Mouse (Mus musculus): ENCODE results near the gene Gm14214. TPM values are rescaled to one million over a fixed set of nuclear protein-coding genes. Genes with fewer than 3 reads are reported as not detected.

Gm14214 gene
- total and polyA plus RNA-seq, 3 experiments = 0.17 TPM; not detected in 2

- Histone ChIP-seq H3K36me3 (ENCODE audit: control insufficient read depth in 1 of 2, insufficient read depth in 2 of 2, low read length in 2 of 2) (peaks cover 3 to 29% of the 10 kb centered on the region in 2 experiments), H3K4me1 (ENCODE audit: control insufficient read depth in 1 of 2, insufficient read depth in 2 of 2, low read length in 2 of 2) (peaks cover 16 to 20% of the 10 kb centered on the region in 2 experiments), H3K79me2 (ENCODE audit: control insufficient read depth, insufficient read depth, low read length, poor library complexity) (peaks cover 71% of the 10 kb centered on the region), H3K27ac (ENCODE audit: control insufficient read depth, low read depth, low read length) (no peak overlapping the region), H3K9ac (ENCODE audit: control insufficient read depth, low read depth, low read length, poor library complexity, severe bottlenecking) (no peak overlapping the region), H3K27me3 (ENCODE audit: control insufficient read depth in 1 of 2, insufficient read depth in 2 of 2, low read length in 2 of 2) (no peaks in the 10 kb centered on the region), H3K4me3 (ENCODE audit: control insufficient read depth in 1 of 2, insufficient read depth in 1 of 2, low read depth in 2 of 2, low read length in 2 of 2) (no peak overlapping the region), H3K9me3 (replicated peaks; ENCODE audit: insufficient read depth, low read length) (no peaks in the 10 kb centered on the region)
- TF ChIP-seq TBP (IDR thresholded peaks at IDR 0.05; ENCODE audit: low read depth, low read length) (no peak), MYB (IDR thresholded peaks at IDR 0.05; ENCODE audit: low read depth, low read length) (no peak), MEF2A (IDR thresholded peaks at IDR 0.05; ENCODE audit: extremely low read depth, insufficient replicate concordance, low read depth, low read length, poor library complexity, severe bottlenecking) (no peak), JUND (IDR thresholded peaks at IDR 0.05; ENCODE audit: low read depth, low read length) (no peak), SMC3 (IDR thresholded peaks at IDR 0.05; ENCODE audit: low read depth, low read length) (no peak), CHD1 (IDR thresholded peaks at IDR 0.05; ENCODE audit: low read depth, low read length) (no peak), POLR2AphosphoS2 (IDR thresholded peaks at IDR 0.05; ENCODE audit: low read length) (no peak), KAT2A (conservative IDR thresholded peaks at IDR 0.05; ENCODE audit: low read depth, low read length) (no peak), BHLHE40 (IDR thresholded peaks at IDR 0.05; ENCODE audit: borderline replicate concordance, low read depth, low read length) (no peak), GATA1 (IDR thresholded peaks at IDR 0.05; ENCODE audit: low read depth, low read length) (peak; percentile 81), ZC3H11A (IDR thresholded peaks at IDR 0.05; ENCODE audit: low read depth, low read length) (no peak), USF2 (IDR thresholded peaks at IDR 0.05; ENCODE audit: borderline replicate concordance in 1 of 2, insufficient read depth in 1 of 2, low read depth in 1 of 2, low read length in 2 of 2) (no peak), E2F4 (IDR thresholded peaks at IDR 0.05; ENCODE audit: borderline replicate concordance, low read depth, low read length) (no peak), MYC (IDR thresholded peaks at IDR 0.05; ENCODE audit: low read depth, low read length) (no peak), POLR2A (IDR thresholded peaks at IDR 0.05; ENCODE audit: control insufficient read depth in 1 of 2, insufficient read depth in 1 of 2, low read depth in 1 of 2, low read length in 2 of 2, poor library complexity in 1 of 2) (no peak), ELF1 (IDR thresholded peaks at IDR 0.05; ENCODE audit: low read depth, low read length) (no peak), CTCF (IDR thresholded peaks at IDR 0.05 in 2 of 3, conservative IDR thresholded peaks at IDR 0.05 in 1 of 3; ENCODE audit: control insufficient read depth in 1 of 3, insufficient read depth in 1 of 3, low read depth in 2 of 3, low read length in 3 of 3, poor library complexity in 1 of 3, severe bottlenecking in 1 of 3) (no peak), HCFC1 (IDR thresholded peaks at IDR 0.05; ENCODE audit: low read depth, low read length) (no peak), MAFK (IDR thresholded peaks at IDR 0.05; ENCODE audit: borderline replicate concordance, low read depth, low read length) (no peak), GABPA (IDR thresholded peaks at IDR 0.05; ENCODE audit: low read depth, low read length) (no peak), TAL1 (IDR thresholded peaks at IDR 0.05; ENCODE audit: low read length) (peak; percentile 75), RCOR1 (IDR thresholded peaks at IDR 0.05; ENCODE audit: low read depth, low read length) (no peak), NRF1 (IDR thresholded peaks at IDR 0.05; ENCODE audit: insufficient read depth, low read depth, low read length, poor library complexity, severe bottlenecking) (no peak), ZKSCAN1 (IDR thresholded peaks at IDR 0.05; ENCODE audit: low read depth, low read length) (no peak), MAZ (IDR thresholded peaks at IDR 0.05; ENCODE audit: low read depth, low read length) (no peak), ETS1 (IDR thresholded peaks at IDR 0.05; ENCODE audit: low read depth, low read length) (peak; percentile 13; the same call in 1 of the 2 replicates), MAX (IDR thresholded peaks at IDR 0.05; ENCODE audit: low read length) (no peak), UBTF (IDR thresholded peaks at IDR 0.05; ENCODE audit: borderline replicate concordance, insufficient read depth, low read depth, low read length) (no peak), EP300 (IDR thresholded peaks at IDR 0.05; ENCODE audit: low read depth in 1 of 2, low read length in 2 of 2) (peak; percentile 13 to 60; a peak in 2 of 4 replicates), MXI1 (IDR thresholded peaks at IDR 0.05; ENCODE audit: low read depth, low read length) (no peak), POLR2AphosphoS5 (IDR thresholded peaks at IDR 0.05; ENCODE audit: borderline replicate concordance, low read depth, low read length) (no peak), ZNF384 (IDR thresholded peaks at IDR 0.05; ENCODE audit: low read depth, low read length) (no peak), CHD2 (IDR thresholded peaks at IDR 0.05; ENCODE audit: low read length) (no peak), SIN3A (IDR thresholded peaks at IDR 0.05; ENCODE audit: low read length) (no peak), USF1 (IDR thresholded peaks at IDR 0.05; ENCODE audit: low read depth, low read length) (no peak), ZMIZ1 (IDR thresholded peaks at IDR 0.05; ENCODE audit: low read depth, low read length) (no peak), RAD21 (IDR thresholded peaks at IDR 0.05; ENCODE audit: low read depth, low read length) (no peak), NELFE (IDR thresholded peaks at IDR 0.05; ENCODE audit: low read depth, low read length) (no peak), TCF12 (IDR thresholded peaks at IDR 0.05; ENCODE audit: low read depth, low read length) (peak; percentile 38; the same call in 1 of the 2 replicates)
- DNase-seq (ENCODE audit: low read depth, low spot score) = peak; percentile 43
These were observed 34.0 kb upstream of the Gm14214 start for GRCm38 (mm10) chr2:154803845-154804244.
